Mouse (Mus musculus) CH12.LX (cell line): ENCODE results near the gene Ttll6. TPM values are rescaled to one million over a fixed set of nuclear protein-coding genes. Genes with fewer than 3 reads are reported as not detected.

ENCODE experiments used
- DNase-seq: peaks from one replicate; pipeline ENCODE4 v3.0.0-alpha.2; 2013; ENCODE audit errors: extremely low read depth
- H3K27ac ChIP-seq: 2 replicates; pipeline ENCODE4 v1.5.1; 2012; ENCODE audit warnings: low read depth, mild to moderate bottlenecking, control low read depth, moderate library complexity; ENCODE audit not compliant: insufficient read depth
- H3K27me3 ChIP-seq: replicated peaks from 2 replicates; pipeline ENCODE3; 2012; ENCODE audit warnings: inconsistent platforms
- H3K36me3 ChIP-seq, 2 experiments: replicated peaks in 1 of 2; 2 replicates each; pipeline versions ENCODE3 to v1.6.1; 2012; ENCODE audit warnings: inconsistent platforms in 1 of 2, low read length in 1 of 2, mild to moderate bottlenecking in 1 of 2, mixed read lengths in 1 of 2, moderate library complexity in 1 of 2; ENCODE audit not compliant: control insufficient read depth in 1 of 2, insufficient read depth in 1 of 2
- H3K4me1 ChIP-seq, 2 experiments: 2 replicates each; pipeline ENCODE4 v1.6.1; 2012; ENCODE audit warnings: inconsistent platforms in 1 of 2, moderate library complexity in 1 of 2; ENCODE audit not compliant: insufficient read depth in 2 of 2, control insufficient read depth in 1 of 2
- H3K4me2 ChIP-seq: 2 replicates; pipeline ENCODE4 v1.6.1; 2012; ENCODE audit warnings: low read depth, mild to moderate bottlenecking, control low read depth; ENCODE audit not compliant: poor library complexity, insufficient read depth, severe bottlenecking
- H3K4me3 ChIP-seq, 3 experiments: fragments of 150-350 bp in 1 of 3; sonication (generic) in 1 of 3; replicated peaks in 1 of 3; 2 replicates each; pipeline versions ENCODE3 to v1.5.1; 2011 to 2012; ENCODE audit warnings: low read depth in 2 of 3, low read length in 2 of 3, mild to moderate bottlenecking in 2 of 3, moderate library complexity in 2 of 3, control low read depth in 1 of 3, improper control_type of control experiment in 1 of 3, inconsistent platforms in 1 of 3, mixed read lengths in 1 of 3; ENCODE audit not compliant: poor library complexity in 1 of 3
- H3K79me2 ChIP-seq: replicated peaks from 2 replicates; pipeline ENCODE4 v1.6.1; 2012; ENCODE audit warnings: mild to moderate bottlenecking, moderate library complexity; ENCODE audit not compliant: control insufficient read depth, poor library complexity, insufficient read depth, severe bottlenecking; ENCODE audit errors: extremely low read depth
- H3K9ac ChIP-seq: 2 replicates; pipeline ENCODE4 v1.6.1; 2012; ENCODE audit warnings: low read depth, mild to moderate bottlenecking, control low read depth, moderate library complexity; ENCODE audit not compliant: insufficient read depth
- H3K9me3 ChIP-seq: replicated peaks from 2 replicates; pipeline ENCODE3; 2012; ENCODE audit warnings: low read length, inconsistent platforms, mixed read lengths
- BHLHE40 ChIP-seq: IDR thresholded peaks from 2 replicates; pipeline ENCODE4 v1.6.1; 2011; ENCODE audit warnings: mild to moderate bottlenecking, low read depth, low read length, improper control_type of control experiment
- CHD1 ChIP-seq: IDR thresholded peaks from 2 replicates; pipeline ENCODE4 v1.6.1; 2012; ENCODE audit warnings: low read depth, low read length, improper control_type of control experiment, inconsistent platforms
- CTCF ChIP-seq, 2 experiments: IDR thresholded peaks in 1 of 2; conservative IDR thresholded peaks in 1 of 2; 2 replicates each; pipeline ENCODE4 v1.5.1; 2011 to 2012; ENCODE audit warnings: low read depth in 2 of 2, low read length in 2 of 2, improper control_type of control experiment in 1 of 2, inconsistent platforms in 1 of 2, mild to moderate bottlenecking in 1 of 2, moderate library complexity in 1 of 2
- E2F4 ChIP-seq: IDR thresholded peaks from 2 replicates; pipeline ENCODE4 v1.6.1; 2011; ENCODE audit warnings: low read depth, low read length, improper control_type of control experiment; ENCODE audit not compliant: insufficient replicate concordance
- ELF1 ChIP-seq: IDR thresholded peaks from 2 replicates; pipeline ENCODE4 v1.6.1; 2014; ENCODE audit warnings: low read depth, mild to moderate bottlenecking, inconsistent platforms, low read length, improper control_type of control experiment
- ETS1 ChIP-seq: conservative IDR thresholded peaks from 2 replicates; pipeline ENCODE4 v1.6.1; 2012; ENCODE audit warnings: low read depth, mild to moderate bottlenecking, inconsistent platforms, low read length, improper control_type of control experiment, moderate library complexity
- MYC ChIP-seq: IDR thresholded peaks from 2 replicates; pipeline ENCODE4 v1.6.1; 2011; ENCODE audit warnings: low read depth, mild to moderate bottlenecking, improper control_type of control experiment, low read length
- NELFE ChIP-seq: IDR thresholded peaks from 2 replicates; pipeline ENCODE4 v1.6.1; 2011; ENCODE audit warnings: low read depth, low read length, improper control_type of control experiment
- NRF1 ChIP-seq: IDR thresholded peaks from 2 replicates; pipeline ENCODE4 v1.6.1; 2014; ENCODE audit warnings: low read depth, mild to moderate bottlenecking, inconsistent platforms, low read length, improper control_type of control experiment, moderate library complexity
- RAD21 ChIP-seq: IDR thresholded peaks from 2 replicates; pipeline ENCODE4 v1.6.1; 2011; ENCODE audit warnings: low read depth, mild to moderate bottlenecking, low read length, improper control_type of control experiment, moderate library complexity
- RCOR1 ChIP-seq: conservative IDR thresholded peaks from 2 replicates; pipeline ENCODE4 v1.6.1; 2012; ENCODE audit warnings: low read depth, mild to moderate bottlenecking, inconsistent platforms, low read length, improper control_type of control experiment
- SMC3 ChIP-seq: IDR thresholded peaks from 2 replicates; pipeline ENCODE4 v1.6.1; 2011; ENCODE audit warnings: low read depth, low read length, improper control_type of control experiment
- USF1 ChIP-seq: IDR thresholded peaks from 2 replicates; pipeline ENCODE4 v1.6.1; 2014; ENCODE audit warnings: low read depth, mild to moderate bottlenecking, inconsistent platforms, low read length, improper control_type of control experiment
- USF2 ChIP-seq: conservative IDR thresholded peaks from 2 replicates; pipeline ENCODE4 v1.6.1; 2011; ENCODE audit warnings: low read depth, low read length, improper control_type of control experiment
- ZC3H11A ChIP-seq: IDR thresholded peaks from 2 replicates; pipeline ENCODE4 v1.6.1; 2012; ENCODE audit warnings: low read depth, mild to moderate bottlenecking, inconsistent platforms, low read length, improper control_type of control experiment
- ZMIZ1 ChIP-seq: IDR thresholded peaks from 2 replicates; pipeline ENCODE4 v1.6.1; 2012; ENCODE audit warnings: low read depth, mild to moderate bottlenecking, inconsistent platforms, low read length, improper control_type of control experiment
- ZNF384 ChIP-seq: IDR thresholded peaks from 2 replicates; pipeline ENCODE4 v1.6.1; 2012; ENCODE audit warnings: low read depth, low read length, improper control_type of control experiment, inconsistent platforms
- dilution Hi-C: fragments of 300-500 bp; cut with MboI; formaldehyde crosslinking; loops from 2 replicates; pipeline ENCODE4 v1.14.3; 2020; ENCODE audit warnings: low sequenced_read_pairs; ENCODE audit not compliant: extremely low pct_unique_long_range_greater_than_20kb, extremely low pct_ligation_motif_present
- in situ Hi-C: fragments of 300-500 bp; cut with MboI; formaldehyde crosslinking; loops from 3 replicates; pipeline ENCODE4 v1.14.3; 2019; ENCODE audit warnings: low sequenced_read_pairs, low pct_ligation_motif_present, low pct_unique_long_range_greater_than_20kb, mixed read lengths
- polyA plus RNA-seq: library from polyadenylated mRNA; unstranded; fragments of >175 nt; gene quantifications from 2 replicates; pipeline ENCODE4 v1.2.1, GENCODE M21; 2012; ENCODE audit warnings: low read depth; ENCODE audit not compliant: insufficient read length
- total RNA-seq, 2 experiments: library from RNA; depleted of rRNA; stranded (reverse); fragments of 300-350 nt in 1 of 2; fragments of >200 nt in 1 of 2; gene quantifications; 2 replicates each; pipeline ENCODE4 v1.2.3; 2012 to 2014

Gene Ttll6
- total and polyA plus RNA-seq, 3 experiments = 0.09 TPM; not detected in 2

DNA sequence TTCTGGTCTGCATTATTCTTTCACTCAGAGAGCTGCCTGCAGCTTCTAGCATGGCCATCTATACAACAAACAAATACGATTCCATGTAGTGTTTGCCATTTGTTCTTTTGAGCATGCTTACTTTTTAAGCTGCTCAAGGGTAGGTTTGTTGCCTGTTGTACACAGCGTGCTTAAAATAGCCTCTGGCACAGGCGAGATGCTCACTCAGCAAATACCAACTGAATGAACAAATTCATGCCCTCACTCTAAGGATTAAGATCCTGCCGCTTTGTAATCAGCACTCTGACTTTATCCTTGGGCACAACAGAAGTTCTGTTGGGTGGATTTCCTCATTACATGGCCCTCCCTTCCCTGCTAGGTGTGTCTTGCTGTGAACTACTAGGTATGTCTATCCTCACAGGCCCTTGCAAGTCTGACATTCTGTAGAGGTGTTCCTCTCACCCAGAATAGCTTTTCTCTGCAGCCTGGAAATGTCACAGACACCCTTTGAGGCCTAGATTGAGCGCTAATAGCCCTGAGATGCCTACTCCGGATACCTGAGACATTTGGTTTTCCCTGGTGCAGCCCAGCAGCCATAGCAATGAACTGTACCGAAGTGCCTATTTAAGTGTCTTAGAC is 40.8 kb upstream of the Ttll6 start:
- no peak for DNase-seq
- no peak overlapping the region for H3K9ac ChIP-seq
- peaks cover 41% of the 10 kb centered on the region for H3K27me3 ChIP-seq
- no peak overlapping the region for H3K4me3 ChIP-seq
- H3K4me1 ChIP-seq = no peaks in the 10 kb centered on the region
- no peak for TF ChIP-seq SMC3
- H3K9me3 ChIP-seq = peaks cover 7% of the 10 kb centered on the region
- dilution Hi-C loops = no loop called here
- H3K36me3 ChIP-seq = no peaks in the 10 kb centered on the region
- in situ Hi-C loops = loop anchor here (5.0 kb wide), 3 partner anchors 40 to 140 kb away; partner anchors contain the start of gene Ttll6
- no peaks in the 10 kb centered on the region for H3K79me2 ChIP-seq
- no peak overlapping the region for H3K27ac ChIP-seq
- no peak overlapping the region for H3K4me2 ChIP-seq

DNA sequence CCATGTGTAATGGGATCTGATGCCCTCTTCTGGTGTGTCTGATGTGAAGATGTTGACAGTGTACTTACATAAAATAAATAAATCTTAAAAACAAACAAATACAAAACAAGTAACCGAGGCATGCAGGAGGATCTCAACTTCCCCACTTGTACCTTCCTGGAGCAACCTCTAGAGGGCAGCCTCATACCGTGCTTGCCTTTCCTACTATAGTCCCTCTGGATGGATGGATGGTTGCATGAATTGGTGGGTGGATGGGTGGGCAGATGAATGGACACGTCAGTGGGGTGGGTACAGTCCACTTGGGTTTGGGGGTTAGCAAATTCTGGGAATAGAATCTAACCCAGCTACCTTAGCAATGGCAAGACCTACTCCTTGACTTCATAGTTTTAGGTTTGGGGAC is 40.2 kb upstream of the Ttll6 start:
- H3K9me3 ChIP-seq = peaks cover 2% of the 10 kb centered on the region
- H3K36me3 ChIP-seq = no peaks in the 10 kb centered on the region
- H3K4me2 ChIP-seq = no peak overlapping the region
- H3K4me3 ChIP-seq = no peak overlapping the region
- peak; percentile 58 for DNase-seq
- H3K9ac ChIP-seq = no peak overlapping the region
- in situ Hi-C loops (loop anchor here (5.0 kb wide), 3 partner anchors 39 to 139 kb away; partner anchors contain the start of gene Ttll6), dilution Hi-C loops (no loop called here)
- peaks cover 46% of the 10 kb centered on the region for H3K27me3 ChIP-seq
- no peaks in the 10 kb centered on the region for H3K4me1 ChIP-seq
- H3K79me2 ChIP-seq = no peaks in the 10 kb centered on the region
- no peak for TF ChIP-seq ETS1
- no peak; the same call in 1 of the 2 replicates for TF ChIP-seq NELFE
- peak; percentile 40; the same call in 1 of the 2 replicates for TF ChIP-seq ZC3H11A
- peak; percentile 90 for TF ChIP-seq SMC3
- TF ChIP-seq CHD1 = no peak
- TF ChIP-seq CTCF (conservative IDR thresholded peaks at IDR 0.05 in 1 of 2, IDR thresholded peaks at IDR 0.05 in 1 of 2; ENCODE audit: low read depth in 2 of 2, low read length in 2 of 2) = peak; percentile 92 to 98
- TF ChIP-seq MYC = no peak
- no peak for TF ChIP-seq BHLHE40
- no peak for TF ChIP-seq RCOR1
- 0 out of 2 replicates have a peak, but pooled peaks have one; percentile 16 for TF ChIP-seq ELF1
- no peak for TF ChIP-seq ZMIZ1
- TF ChIP-seq RAD21 = peak; percentile 99
- TF ChIP-seq NRF1 = no peak
- TF ChIP-seq E2F4 = no peak
- TF ChIP-seq USF1 = no peak
- no peak for TF ChIP-seq USF2
- TF ChIP-seq ZNF384 = no peak
- no peak overlapping the region for H3K27ac ChIP-seq
